Mouse (Mus musculus): Measurements from ENCODE around the gene Xlr3c. TPM values are rescaled to one million over a fixed set of nuclear protein-coding genes. Genes with fewer than 3 reads are reported as not detected.
A peak's percentile ranks its signal among the peaks of the same experiment; 100 is the strongest.
"Not testable (repeated sequence)": the region's sequence is repeated elsewhere in the genome, so short reads cannot be mapped to it uniquely, and the experiment has no call there.

Xlr3c gene
- total RNA-seq (2021): not detected

- not testable (repeated sequence) for DNase-seq
Observed at GRCm38 (mm10) chrX:73265270-73265669, at the start of gene Xlr3c. Gene Xlr3c (minus strand): TSS chrX:73265390.

GRCm38 (mm10) chrX:73312522-73312921 lies 47.3 kb upstream of the Xlr3c start:
- peak in 1 of 2 experiments; percentile 10 for DNase-seq

GRCm38 (mm10) chrX:73295745-73296144 lies 30.6 kb upstream of the Xlr3c start:
- not testable (repeated sequence) for DNase-seq

- not testable (repeated sequence) for DNase-seq
Observed at GRCm38 (mm10) chrX:73292876-73293275, 27.7 kb upstream of the Xlr3c start, which contains the start of the genes Xlr5a and Xlr5c. Gene Xlr5a (minus strand): TSS chrX:73292976. Gene Xlr5c (minus strand): TSS chrX:73292976.

- DNase-seq: not testable (repeated sequence)
Observed at GRCm38 (mm10) chrX:73262428-73262827, 2.8 kb downstream of the Xlr3c start.

DNA sequence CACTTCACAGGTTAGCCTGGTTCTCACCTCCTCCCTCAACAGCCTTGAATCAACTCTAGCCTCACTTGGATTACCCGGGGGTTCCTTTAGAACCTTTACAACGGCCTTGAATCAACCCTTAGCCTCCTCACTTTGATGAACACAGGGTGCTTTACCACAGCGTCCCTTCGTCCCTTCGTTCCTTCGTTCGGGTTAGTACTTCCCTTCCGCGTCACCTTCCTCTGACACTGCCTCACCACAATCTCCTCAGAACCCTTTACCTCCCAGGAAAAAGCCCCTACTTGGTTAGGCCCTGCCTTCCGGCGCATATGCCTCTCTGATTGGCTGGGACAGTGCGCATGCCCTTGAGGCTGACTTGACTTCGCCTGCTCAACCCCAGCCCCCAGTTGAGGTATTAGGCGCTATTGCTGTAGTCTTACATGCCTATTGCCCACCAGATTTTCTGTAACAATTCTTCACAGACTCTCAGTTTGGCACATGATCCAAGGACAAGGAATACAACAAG lies 22.3 kb downstream of the Xlr3c start, which contains the start of gene Xlr4c:
TSS of gene Xlr4c (minus strand) at position 310 of the 505 bp plus-strand sequence.
- DNase-seq: not testable (repeated sequence)

- DNase-seq: no peak
Observed at GRCm38 (mm10) chrX:73229288-73229687, 35.9 kb downstream of the Xlr3c start.

GRCm38 (mm10) chrX:73228606-73229214 lies 36.5 kb downstream of the Xlr3c start:
- DNase-seq: peak in 1 of 2 experiments; percentile 40

DNA sequence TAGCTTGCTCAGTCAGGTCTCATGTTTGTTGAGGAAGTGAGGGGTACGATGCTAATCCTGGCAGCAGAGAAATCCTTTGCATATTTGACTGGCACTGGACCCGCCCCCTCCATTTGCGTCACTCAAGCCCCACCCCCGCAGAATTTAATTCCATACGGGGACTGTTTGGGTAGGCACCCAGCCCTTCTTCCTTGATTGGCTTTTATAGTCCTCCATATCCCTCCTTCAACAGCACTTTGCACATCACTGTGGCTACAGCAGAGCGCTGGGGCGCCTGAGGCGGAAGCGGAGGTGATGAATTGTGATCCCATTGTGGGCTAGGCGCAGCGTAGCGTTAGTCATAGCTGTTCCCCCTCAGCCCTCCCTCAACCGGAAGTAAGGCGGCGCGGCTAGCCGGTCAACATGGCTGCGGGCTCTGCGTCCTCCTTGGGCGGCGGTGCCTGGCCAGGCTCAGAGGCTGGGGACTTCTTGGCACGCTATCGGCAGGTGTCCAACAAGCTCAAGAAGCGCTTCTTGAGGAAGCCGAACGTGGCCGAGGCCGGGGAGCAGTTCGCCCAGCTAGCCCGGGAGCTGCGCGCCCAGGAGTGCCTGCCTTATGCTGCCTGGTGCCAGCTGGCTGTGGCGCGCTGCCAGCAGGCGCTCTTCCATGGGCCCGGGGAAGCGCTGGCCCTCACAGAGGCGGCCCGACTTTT lies 37.1 kb downstream of the Xlr3c start, which contains the start of gene F8a:
TSS of gene F8a (plus strand) at position 378 of the 692 bp plus-strand sequence.
- peak; percentile 69 to 76 for DNase-seq

DNA sequence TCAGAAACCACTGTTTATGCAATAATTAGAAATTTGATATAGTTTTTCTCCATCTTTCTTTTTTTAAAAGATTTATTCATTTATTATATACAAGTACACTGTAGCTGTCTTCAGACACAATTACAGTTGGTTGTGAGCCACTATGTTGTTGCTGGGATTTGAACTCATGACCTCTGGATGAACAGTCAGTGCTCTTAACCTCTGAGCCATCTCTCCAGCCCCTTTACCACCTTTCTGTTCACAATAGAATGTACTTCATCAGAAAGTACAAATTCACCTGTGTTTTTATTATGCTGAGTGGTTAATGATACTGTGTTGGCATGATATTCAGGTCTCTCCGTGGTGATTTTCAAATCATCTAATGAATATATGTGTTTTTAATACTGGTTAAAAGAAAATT lies 39.8 kb downstream of the Xlr3c start:
- no peak for DNase-seq

GRCm38 (mm10) chrX:73213819-73214564 lies 51.2 kb downstream of the Xlr3c start, which contains the start of gene Xlr4b:
Gene Xlr4b (plus strand): TSS chrX:73214333.
- DNase-seq: not testable (repeated sequence)

Other genes starting within 250 kb of the Xlr3c start
- gene Pnma5, start 228.3 kb downstream of the Xlr3c start, total RNA-seq (2021): under 1 TPM; 0.25 to 0.38 TPM
- 10 to 100 TPM; 19.4 to 20.1 TPM for gene Pnma3, start 200.6 kb downstream of the Xlr3c start, total RNA-seq (2021)
- 1 to 10 TPM in 1 of 2 experiments, not detected in 1; 1.6 TPM for gene Xlr4a, start 182.9 kb downstream of the Xlr3c start, total RNA-seq (2021)
- gene Xlr3a, start 168.3 kb downstream of the Xlr3c start, total RNA-seq (2021): 1 to 10 TPM; 2.2 to 2.7 TPM
- 1 to 10 TPM; 2.4 to 2.7 TPM for gene Gm14685, start 148.3 kb downstream of the Xlr3c start, total RNA-seq (2021)
- gene Xlr5b, start 116.6 kb downstream of the Xlr3c start, total RNA-seq (2021): not detected
- gene DXBay18, start 115.9 kb downstream of the Xlr3c start, total RNA-seq (2021): 1 to 10 TPM; 1.6 to 2.7 TPM
- not detected for gene Spin2d, start 88.4 kb downstream of the Xlr3c start, total RNA-seq (2021)
- gene Xlr3b, start 73.2 kb downstream of the Xlr3c start, total RNA-seq (2021): 10 to 100 TPM in 1 of 2 experiments, 1 to 10 TPM in 1; 4.1 to 14.2 TPM
- gene Xlr4b, start 51.1 kb downstream of the Xlr3c start, total RNA-seq (2021): 1 to 10 TPM in 1 of 2 experiments, under 1 TPM in 1; 0.37 to 4.8 TPM
- gene F8a, start 37.1 kb downstream of the Xlr3c start, total RNA-seq (2021): 10 to 100 TPM; 15.2 to 15.6 TPM
- gene Xlr4c, start 22.3 kb downstream of the Xlr3c start, total RNA-seq (2021): under 1 TPM in 1 of 2 experiments, not detected in 1; 0.73 TPM
- gene Xlr5a, start 27.6 kb upstream of the Xlr3c start, total RNA-seq (2021): under 1 TPM in 1 of 2 experiments, not detected in 1; 0.33 TPM
- gene Xlr5c, start 27.6 kb upstream of the Xlr3c start, total RNA-seq (2021): not detected
- gene Gm45015, start 71.5 kb upstream of the Xlr3c start, total RNA-seq (2021): not detected
- 10 to 100 TPM; 11.4 to 11.5 TPM for gene Zfp275, start 77.2 kb upstream of the Xlr3c start, total RNA-seq (2021)
- gene Gm18336, start 133.3 kb upstream of the Xlr3c start, total RNA-seq (2021): under 1 TPM in 1 of 2 experiments, not detected in 1; 0.15 TPM
- 1 to 10 TPM; 2.1 to 2.9 TPM for gene Zfp92, start 145.7 kb upstream of the Xlr3c start, total RNA-seq (2021)
- not detected for gene Trex2, start 170.0 kb upstream of the Xlr3c start, total RNA-seq (2021)
- 1 to 10 TPM; 5.8 to 8.0 TPM for gene Haus7, start 193.7 kb upstream of the Xlr3c start, total RNA-seq (2021)
- 10 to 100 TPM; 15.5 to 19.3 TPM for gene Bgn, start 218.2 kb upstream of the Xlr3c start, total RNA-seq (2021)
- gene Atp2b3, start 237.7 kb upstream of the Xlr3c start, total RNA-seq (2021): 100 to 1,000 TPM; 151 to 152 TPM

All from layer of hippocampus, postnatal 36 days (tissue).